Mouse (Mus musculus) lung, postnatal 4 days (tissue): ENCODE results near the gene Olfr702.

Experiments
- DNase-seq, 2 experiments: peaks; one replicate each; pipeline ENCODE4 v3.0.0; 2021

The Olfr702 gene

GRCm38 (mm10) chr7:106833793-106834192 lies at the start of gene Olfr702:
Gene Olfr702, minus strand, starts transcription at chr7:106833893.
- no peak for DNase-seq

GRCm38 (mm10) chr7:106876791-106877190 lies 43.1 kb upstream of the Olfr702 start, which contains the start of gene Olfr705:
Gene Olfr705, minus strand, starts transcription at chr7:106876891.
- DNase-seq, result no peak

GRCm38 (mm10) chr7:106862885-106863284 lies 29.2 kb upstream of the Olfr702 start, which contains the start of gene Olfr704:
Gene Olfr704, plus strand, starts transcription at chr7:106863185.
- DNase-seq, result no peak

- no peak for DNase-seq
These were observed 9.4 kb upstream of the Olfr702 start, which contains the start of gene Olfr703 for GRCm38 (mm10) chr7:106843060-106843459. Gene Olfr703, plus strand, starts transcription at chr7:106843360.

GRCm38 (mm10) chr7:106818414-106818813 lies 15.3 kb downstream of the Olfr702 start:
- no peak for DNase-seq

- no peak for DNase-seq
These were observed 17.9 kb downstream of the Olfr702 start for GRCm38 (mm10) chr7:106815775-106816174.

GRCm38 (mm10) chr7:106813829-106814228 lies 19.9 kb downstream of the Olfr702 start, which contains the start of gene Olfr701:
Gene Olfr701, plus strand, starts transcription at chr7:106814129.
- DNase-seq, result no peak

- DNase-seq, result no peak
These were observed 25.0 kb downstream of the Olfr702 start, which contains the start of gene Olfr700 for GRCm38 (mm10) chr7:106808734-106809133. Gene Olfr700, minus strand, starts transcription at chr7:106808834.

- DNase-seq, result no peak
These were observed 40.6 kb downstream of the Olfr702 start, which contains the start of gene Olfr699 for GRCm38 (mm10) chr7:106793098-106793497. Gene Olfr699, minus strand, starts transcription at chr7:106793198.

- DNase-seq, result no peak
These were observed 45.4 kb downstream of the Olfr702 start for GRCm38 (mm10) chr7:106788330-106788729.
